15 mouse cellular contexts compared by ENCODE assay signal in genomic region chr15:13276909-13277235, GRCm38 (mm10).
"Had no signal": no experiment of that assay in that cellular context is flagged by ENCODE, and none has a peak within 500 bp of the region (broad histone marks: within the 10 kb centered on the region; RNA-seq: fewer than 3 reads in every experiment).

No protein-coding gene starts in this region.

- H3K4me3 ChIP-seq: limb, embryonic 15.5 days; liver, embryonic 12.5 days; midbrain, embryonic 12.5 days; stomach, embryonic 15.5 days had no signal

- H3K4me2 ChIP-seq: limb, embryonic 15.5 days; liver, embryonic 12.5 days; lung, embryonic 14.5 days; midbrain, embryonic 12.5 days; stomach, embryonic 15.5 days had no signal

- H3K27ac ChIP-seq: kidney, postnatal 0 days; limb, embryonic 15.5 days; liver, embryonic 12.5 days; midbrain, embryonic 12.5 days; stomach, embryonic 15.5 days had no signal

- H3K9me3 ChIP-seq: limb, embryonic 15.5 days; liver, embryonic 12.5 days; midbrain, embryonic 12.5 days; stomach, embryonic 15.5 days had no signal

- H3K27me3 ChIP-seq: limb, embryonic 15.5 days; liver, embryonic 12.5 days; stomach, embryonic 15.5 days had no signal

- DNase-seq: kidney, adult 18-20 months; kidney, postnatal 36 days; layer of hippocampus, adult 9-11 months; layer of hippocampus, postnatal 36 days; lung, embryonic 14.5 days; lung, postnatal 10 days; lung, postnatal 4 days; right cerebral cortex, postnatal 14 days; thymus, adult 2 months; thymus, postnatal 25 days had no signal

- H3K9ac ChIP-seq: limb, embryonic 15.5 days; liver, embryonic 12.5 days; lung, embryonic 14.5 days; midbrain, embryonic 12.5 days; stomach, embryonic 15.5 days had no signal

- H3K4me1 ChIP-seq: limb, embryonic 15.5 days; liver, embryonic 12.5 days; stomach, embryonic 15.5 days had no signal

- H3K36me3 ChIP-seq: limb, embryonic 15.5 days; liver, embryonic 12.5 days; midbrain, embryonic 12.5 days; stomach, embryonic 15.5 days had no signal

- ATAC-seq: liver, embryonic 12.5 days had no signal
